Mouse (Mus musculus): ENCODE results near the gene Cacna2d2. TPM values are rescaled to one million over a fixed set of nuclear protein-coding genes. Genes with fewer than 3 reads are reported as not detected.

Gene Cacna2d2
- total and polyA plus RNA-seq, 3 experiments = 0.67 TPM; not detected in 2

DNA sequence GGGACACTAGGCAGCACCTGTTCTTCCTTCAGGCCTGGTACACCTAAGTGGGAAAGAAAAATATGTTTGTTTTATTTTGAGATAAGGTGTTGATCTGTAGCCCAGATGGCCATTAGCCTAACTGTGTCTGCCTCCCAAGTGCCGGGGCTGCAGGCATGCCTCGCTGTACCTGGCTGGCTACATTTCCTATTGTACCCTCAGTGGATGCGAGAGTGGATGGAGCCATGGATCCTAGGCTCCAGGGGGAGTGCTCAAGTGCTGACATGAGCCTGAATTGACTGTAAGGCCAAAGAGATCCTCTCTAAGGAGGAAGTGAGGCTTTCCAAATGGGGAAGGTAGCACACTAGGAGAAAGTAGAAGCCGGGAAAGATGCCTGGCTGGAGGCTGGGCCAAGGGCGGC lies 148.5 kb downstream of the Cacna2d2 start:
- Histone ChIP-seq H3K4me1 (ENCODE audit: control insufficient read depth in 1 of 2, insufficient read depth in 2 of 2, low read length in 2 of 2) (peaks cover 8 to 20% of the 10 kb centered on the region in 2 experiments), H3K36me3 (ENCODE audit: control insufficient read depth in 1 of 2, insufficient read depth in 2 of 2, low read length in 2 of 2) (peaks cover 0 to 10% of the 10 kb centered on the region in 2 experiments; a peak in 2 of 4 replicates), H3K9ac (ENCODE audit: control insufficient read depth, low read depth, low read length, poor library complexity, severe bottlenecking) (no peak overlapping the region), H3K27ac (ENCODE audit: control insufficient read depth, low read depth, low read length) (no peak overlapping the region), H3K9me3 (replicated peaks; ENCODE audit: insufficient read depth, low read length) (no peaks in the 10 kb centered on the region), H3K4me3 (ENCODE audit: control insufficient read depth in 1 of 2, insufficient read depth in 1 of 2, low read depth in 2 of 2, low read length in 2 of 2) (no peak overlapping the region), H3K79me2 (ENCODE audit: control insufficient read depth, insufficient read depth, low read length, poor library complexity) (peaks cover 2% of the 10 kb centered on the region; the same call in 1 of the 2 replicates), H3K27me3 (ENCODE audit: control insufficient read depth in 1 of 2, insufficient read depth in 2 of 2, low read length in 2 of 2) (no peaks in the 10 kb centered on the region)
- DNase-seq (ENCODE audit: low read depth, low spot score) = no peak
- TF ChIP-seq TCF12 (IDR thresholded peaks at IDR 0.05; ENCODE audit: low read depth, low read length) = no peak
- no peak for TF ChIP-seq TBP (IDR thresholded peaks at IDR 0.05; ENCODE audit: low read depth, low read length)
- no peak for TF ChIP-seq HCFC1 (IDR thresholded peaks at IDR 0.05; ENCODE audit: low read depth, low read length)
- TF ChIP-seq POLR2AphosphoS2 (IDR thresholded peaks at IDR 0.05; ENCODE audit: low read length) = no peak
- no peak for TF ChIP-seq MYB (IDR thresholded peaks at IDR 0.05; ENCODE audit: low read depth, low read length)
- TF ChIP-seq GATA1 (IDR thresholded peaks at IDR 0.05; ENCODE audit: low read depth, low read length) = no peak
- no peak for TF ChIP-seq UBTF (IDR thresholded peaks at IDR 0.05; ENCODE audit: borderline replicate concordance, insufficient read depth, low read depth, low read length)
- no peak for TF ChIP-seq ZC3H11A (IDR thresholded peaks at IDR 0.05; ENCODE audit: low read depth, low read length)
- TF ChIP-seq SIN3A (IDR thresholded peaks at IDR 0.05; ENCODE audit: low read length) = no peak
- no peak for TF ChIP-seq EP300 (IDR thresholded peaks at IDR 0.05; ENCODE audit: low read depth in 1 of 2, low read length in 2 of 2)
- TF ChIP-seq KAT2A (conservative IDR thresholded peaks at IDR 0.05; ENCODE audit: low read depth, low read length) = no peak
- TF ChIP-seq CHD2 (IDR thresholded peaks at IDR 0.05; ENCODE audit: low read length) = no peak

DNA sequence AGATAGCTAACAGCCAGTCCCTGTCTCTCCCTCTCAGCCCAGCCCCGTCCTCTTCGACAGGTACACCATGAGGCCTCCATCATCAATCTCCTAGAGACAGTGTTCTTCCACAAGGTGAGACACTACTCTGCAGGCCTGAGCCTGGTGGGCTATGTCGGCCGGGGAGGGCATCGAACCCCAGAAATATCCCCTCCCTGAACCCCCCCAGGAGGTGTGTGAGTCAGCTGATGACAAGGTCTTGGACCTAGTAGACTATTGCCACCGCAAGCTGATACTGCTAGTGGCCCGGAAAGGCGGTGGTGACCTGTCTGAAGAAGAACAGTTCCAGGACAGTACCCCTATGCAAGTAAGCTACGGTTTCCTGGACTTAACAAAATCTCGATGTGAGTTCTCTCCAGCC lies 149.4 kb downstream of the Cacna2d2 start:
- Histone ChIP-seq H3K9ac (ENCODE audit: control insufficient read depth, low read depth, low read length, poor library complexity, severe bottlenecking) (no peak overlapping the region), H3K27ac (ENCODE audit: control insufficient read depth, low read depth, low read length) (no peak overlapping the region), H3K79me2 (ENCODE audit: control insufficient read depth, insufficient read depth, low read length, poor library complexity) (peaks cover 3% of the 10 kb centered on the region), H3K9me3 (replicated peaks; ENCODE audit: insufficient read depth, low read length) (no peaks in the 10 kb centered on the region), H3K27me3 (ENCODE audit: control insufficient read depth in 1 of 2, insufficient read depth in 2 of 2, low read length in 2 of 2) (no peaks in the 10 kb centered on the region), H3K4me3 (ENCODE audit: control insufficient read depth in 1 of 2, insufficient read depth in 1 of 2, low read depth in 2 of 2, low read length in 2 of 2) (no peak overlapping the region), H3K36me3 (ENCODE audit: control insufficient read depth in 1 of 2, insufficient read depth in 2 of 2, low read length in 2 of 2) (peaks cover 0 to 14% of the 10 kb centered on the region in 2 experiments; a peak in 2 of 4 replicates), H3K4me1 (ENCODE audit: control insufficient read depth in 1 of 2, insufficient read depth in 2 of 2, low read length in 2 of 2) (peaks cover 10 to 25% of the 10 kb centered on the region in 2 experiments)
- no peak for DNase-seq (ENCODE audit: low read depth, low spot score)
- TF ChIP-seq USF1 (IDR thresholded peaks at IDR 0.05; ENCODE audit: low read depth, low read length) (no peak), GABPA (IDR thresholded peaks at IDR 0.05; ENCODE audit: low read depth, low read length) (no peak), ZNF384 (IDR thresholded peaks at IDR 0.05; ENCODE audit: low read depth, low read length) (no peak), MAZ (IDR thresholded peaks at IDR 0.05; ENCODE audit: low read depth, low read length) (no peak), RCOR1 (IDR thresholded peaks at IDR 0.05; ENCODE audit: low read depth, low read length) (no peak), TAL1 (IDR thresholded peaks at IDR 0.05; ENCODE audit: low read length) (no peak), NRF1 (IDR thresholded peaks at IDR 0.05; ENCODE audit: insufficient read depth, low read depth, low read length, poor library complexity, severe bottlenecking) (no peak), ZKSCAN1 (IDR thresholded peaks at IDR 0.05; ENCODE audit: low read depth, low read length) (no peak), KAT2A (conservative IDR thresholded peaks at IDR 0.05; ENCODE audit: low read depth, low read length) (no peak), USF2 (IDR thresholded peaks at IDR 0.05; ENCODE audit: borderline replicate concordance in 1 of 2, insufficient read depth in 1 of 2, low read depth in 1 of 2, low read length in 2 of 2) (no peak), ZC3H11A (IDR thresholded peaks at IDR 0.05; ENCODE audit: low read depth, low read length) (no peak)
